Mouse (Mus musculus): ENCODE measurements around the gene Ccdc163. TPM values are rescaled to one million over a fixed set of nuclear protein-coding genes. Genes with fewer than 3 reads are reported as not detected.
"Not testable (repeated sequence)": the region's sequence is repeated elsewhere in the genome, so short reads cannot be mapped to it uniquely, and the experiment has no call there.

The Ccdc163 gene
- total RNA-seq (2021): 1 to 10 TPM; 8.3 to 9.1 TPM

DNA sequence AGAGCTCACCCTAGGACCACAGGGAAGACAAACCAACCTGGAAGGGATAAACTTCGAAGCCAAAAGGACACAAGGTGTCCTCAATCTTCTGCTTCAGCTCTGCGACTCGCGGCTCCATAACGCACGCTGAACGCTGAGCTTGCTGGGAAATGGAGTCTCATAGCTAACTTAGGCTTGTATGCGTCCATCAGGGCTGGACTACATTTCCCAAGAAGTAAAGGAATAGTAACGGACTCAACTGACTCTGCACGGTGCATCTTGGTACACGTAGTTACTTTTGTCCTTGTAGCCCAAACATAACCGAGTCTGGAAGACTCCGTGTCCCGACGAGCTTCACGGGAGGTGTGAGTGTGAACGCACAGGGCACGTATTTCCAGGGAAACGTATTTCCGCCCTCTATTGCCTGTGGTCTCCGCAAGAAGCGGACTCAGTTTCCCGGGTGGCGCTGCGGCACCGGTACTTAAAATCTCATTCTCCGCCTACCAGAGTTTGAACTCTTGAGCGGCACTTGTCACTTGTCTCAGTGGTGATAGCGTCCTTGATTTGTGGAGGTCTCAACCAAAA is at the start of gene Ccdc163, which contains the start of gene Mmachc:
Ccdc163 (plus strand) TSS at position 309 of the 564 bp plus-strand sequence.
Mmachc (minus strand) TSS at position 206 of the 564 bp plus-strand sequence.
- peak; percentile 93 to 95 for DNase-seq
- intact Hi-C loops (cut with DNase I): loop anchor here (10.0 kb wide), 1 partner anchor 417 kb away; the partner anchor contains the start of genes Btbd19 and Tctex1d4

DNA sequence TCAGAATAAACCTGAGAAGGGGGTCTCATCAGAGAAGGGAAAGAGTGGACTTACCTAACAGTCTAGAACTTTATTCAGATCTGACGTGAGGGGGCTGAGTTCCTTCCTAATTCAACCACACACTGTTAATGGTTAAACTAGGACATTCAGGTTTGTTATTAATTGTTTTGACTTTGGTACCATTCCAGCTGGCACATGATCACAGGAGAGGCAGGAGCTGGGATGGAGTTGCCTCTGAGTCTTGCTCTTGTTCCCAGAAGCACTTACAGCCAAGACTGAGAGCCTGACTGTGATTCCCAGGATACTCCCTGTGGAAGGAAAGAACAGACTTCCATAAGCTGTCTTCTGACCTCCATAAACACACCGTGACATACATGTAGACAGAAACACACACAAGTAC is 48.8 kb upstream of the Ccdc163 start:
- peak; percentile 31 to 44 for DNase-seq
- intact Hi-C loops (cut with DNase I): no loop called here

GRCm38 (mm10) chr4:116659916-116660315 is 48.4 kb upstream of the Ccdc163 start:
- intact Hi-C loops (cut with DNase I); DNase-seq: not testable (repeated sequence)

- intact Hi-C loops (cut with DNase I): no loop called here
- no peak for DNase-seq
These were observed 47.5 kb upstream of the Ccdc163 start for GRCm38 (mm10) chr4:116660829-116661228.

- intact Hi-C loops (cut with DNase I): no loop called here
- no peak for DNase-seq
These were observed 46.3 kb upstream of the Ccdc163 start for GRCm38 (mm10) chr4:116661998-116662397.

DNA sequence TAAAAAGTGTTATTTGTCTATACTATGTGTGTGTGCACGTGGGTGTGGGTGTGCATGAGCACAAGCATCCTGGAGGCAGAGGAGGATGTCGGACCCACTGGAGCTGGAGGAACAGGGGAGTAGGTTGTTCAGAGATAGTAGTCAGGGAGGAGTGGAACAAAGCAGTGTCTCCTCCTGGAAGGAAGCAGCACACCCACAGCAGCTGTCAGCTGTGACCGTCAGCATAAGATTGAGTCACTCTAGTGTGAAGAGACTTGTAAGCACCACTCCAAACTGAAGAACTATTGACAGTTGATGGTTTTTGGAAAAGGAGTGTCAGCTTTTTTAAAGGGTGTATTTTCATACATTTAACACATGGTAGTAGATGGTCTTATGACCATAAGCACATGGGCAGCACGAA is 41.7 kb upstream of the Ccdc163 start:
- intact Hi-C loops (cut with DNase I): no loop called here

DNA sequence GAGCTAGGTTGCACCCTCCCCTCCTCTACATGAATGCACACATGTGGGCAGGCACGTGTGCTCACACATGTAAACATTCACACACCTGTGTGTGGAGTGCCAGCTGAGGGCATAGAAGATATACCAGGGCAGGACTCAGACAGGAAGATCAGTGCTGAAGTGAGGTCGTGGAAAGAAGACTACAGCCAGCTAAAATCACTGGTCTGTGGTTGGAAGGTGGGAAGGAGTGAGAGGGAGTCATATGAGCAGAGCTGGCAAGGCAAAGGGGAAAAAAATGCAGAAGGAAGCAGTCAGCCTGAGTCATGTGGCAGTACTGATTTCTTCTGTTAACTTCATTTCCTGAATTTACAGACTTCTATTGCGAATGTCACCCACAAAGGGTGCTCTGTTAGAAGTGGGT is 40.2 kb upstream of the Ccdc163 start:
- peak in 1 of 2 experiments; percentile 28 for DNase-seq

More for the DNA sequence above, 41.7 kb upstream of the Ccdc163 start:
- DNase-seq: no peak

DNA sequence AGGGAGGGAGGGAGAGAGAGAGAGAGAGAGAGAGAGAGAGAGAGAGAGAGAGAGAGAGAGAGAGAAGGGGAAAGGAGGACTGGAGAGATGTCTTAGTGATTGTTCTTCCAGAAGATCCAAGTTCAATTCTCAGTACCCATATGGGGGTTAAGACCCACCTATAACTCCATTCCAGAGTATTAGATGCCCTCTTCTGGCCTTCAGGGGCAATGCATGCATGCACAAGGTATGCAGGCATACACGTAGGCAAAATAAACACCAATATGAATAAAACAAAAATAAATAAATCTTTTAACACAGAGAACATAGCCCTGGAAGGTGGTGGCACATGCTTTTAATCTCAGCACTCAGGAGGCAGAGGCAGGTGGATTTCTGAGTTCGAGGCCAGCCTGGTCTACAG is 39.0 kb upstream of the Ccdc163 start:
- intact Hi-C loops (cut with DNase I): no loop called here
- no peak for DNase-seq

More for the DNA sequence above, 40.2 kb upstream of the Ccdc163 start:
- intact Hi-C loops (cut with DNase I): no loop called here

DNA sequence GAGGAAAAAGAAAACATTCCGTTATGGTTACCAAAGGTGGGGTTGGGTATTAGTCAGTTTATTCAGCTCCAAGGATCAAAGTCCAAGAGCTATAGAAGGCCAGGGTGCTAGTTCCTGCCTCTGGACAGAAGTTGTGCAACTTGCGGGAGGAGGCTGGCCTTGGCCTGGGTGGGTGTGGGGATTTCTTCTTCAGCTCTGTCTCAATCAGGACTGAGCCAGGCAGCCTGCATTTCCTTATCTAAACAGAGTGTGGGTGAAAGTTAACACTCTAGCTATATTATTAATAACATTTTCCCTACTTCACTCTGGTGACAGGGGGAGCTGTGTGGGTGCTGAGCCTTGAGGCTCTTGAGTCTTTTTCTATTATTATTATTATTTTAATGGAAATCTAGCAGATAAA is 35.5 kb upstream of the Ccdc163 start:
- DNase-seq: no peak

DNA sequence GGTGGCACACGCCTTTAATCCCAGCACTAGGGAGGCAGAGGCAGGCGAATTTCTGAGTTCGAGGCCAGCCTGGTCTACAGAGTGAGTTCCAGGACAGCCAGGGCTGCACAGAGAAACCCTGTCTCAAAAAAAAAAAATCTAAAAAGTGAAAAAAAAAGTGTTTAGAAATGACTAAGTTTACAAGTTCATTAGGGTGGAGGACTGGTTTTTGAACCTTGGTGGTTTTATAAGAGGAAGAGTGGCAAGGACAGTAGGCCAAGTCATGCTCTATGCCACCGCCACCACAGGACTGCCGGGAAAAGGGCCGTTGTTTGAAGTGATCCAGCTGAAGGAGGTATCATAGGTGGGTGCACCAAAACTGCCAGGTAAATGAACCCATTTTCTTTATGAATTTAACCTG is 33.5 kb upstream of the Ccdc163 start:
- DNase-seq; intact Hi-C loops (cut with DNase I): not testable (repeated sequence)

More for the DNA sequence above, 35.5 kb upstream of the Ccdc163 start:
- intact Hi-C loops (cut with DNase I): no loop called here

- DNase-seq: no peak
- intact Hi-C loops (cut with DNase I): no loop called here
These were observed 32.3 kb upstream of the Ccdc163 start for GRCm38 (mm10) chr4:116676027-116676426.

GRCm38 (mm10) chr4:116677808-116678207 is 30.5 kb upstream of the Ccdc163 start:
- intact Hi-C loops (cut with DNase I): no loop called here
- DNase-seq: no peak

- DNase-seq: no peak
- intact Hi-C loops (cut with DNase I): no loop called here
These were observed 29.2 kb upstream of the Ccdc163 start for GRCm38 (mm10) chr4:116679141-116679540.

DNA sequence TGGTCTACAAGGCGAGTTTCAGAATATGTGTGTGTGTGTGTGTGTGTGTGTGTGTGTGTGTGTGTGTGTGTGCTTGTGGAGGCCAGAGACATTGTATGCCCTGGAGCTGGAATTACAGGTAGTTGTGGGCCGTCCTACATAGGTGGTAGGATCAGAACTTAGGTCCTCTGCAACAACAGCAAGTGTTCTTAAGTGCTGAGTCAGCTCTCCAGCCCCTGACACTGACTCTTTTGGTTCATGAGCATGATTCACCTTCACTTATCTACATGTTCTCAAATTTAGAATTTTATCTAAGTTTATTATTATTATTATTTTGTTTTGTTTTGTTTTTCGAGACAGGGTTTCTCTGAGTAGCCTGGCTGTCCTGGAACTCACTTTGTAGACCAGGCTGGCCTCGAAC is 27.8 kb upstream of the Ccdc163 start:
- DNase-seq; intact Hi-C loops (cut with DNase I): not testable (repeated sequence)

GRCm38 (mm10) chr4:116683957-116684356 is 24.4 kb upstream of the Ccdc163 start:
- intact Hi-C loops (cut with DNase I): loop anchor here (1.0 kb wide), 1 partner anchor 33 kb away; the partner anchor contains the start of gene Akr1a1
- DNase-seq: no peak

DNA sequence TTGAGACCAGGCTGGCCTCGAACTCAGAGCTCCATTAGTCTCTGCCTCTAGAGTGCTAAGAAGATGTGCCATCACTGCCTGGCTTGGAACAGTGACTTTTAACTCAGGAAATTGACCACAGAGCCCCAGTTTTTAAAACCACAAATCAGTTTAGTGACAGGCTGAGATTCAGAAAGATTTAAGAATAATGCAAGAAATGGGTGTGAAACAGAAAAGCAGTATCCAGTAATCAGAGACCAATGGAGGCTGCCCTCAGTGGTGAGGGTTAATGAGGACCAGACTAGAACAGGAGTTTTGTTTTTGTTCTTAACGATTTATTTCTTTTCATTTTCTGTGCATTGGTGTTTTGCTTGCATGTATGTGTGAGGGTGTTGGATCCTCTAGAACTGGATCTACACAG is 23.6 kb upstream of the Ccdc163 start:
- no peak for DNase-seq
- intact Hi-C loops (cut with DNase I): loop anchor here (1.0 kb wide), 1 partner anchor 33 kb away; the partner anchor contains the start of gene Akr1a1

- intact Hi-C loops (cut with DNase I): no loop called here
- DNase-seq: peak; percentile 97 to 99
These were observed 22.8 kb upstream of the Ccdc163 start, which contains the start of gene Prdx1 for GRCm38 (mm10) chr4:116685402-116686061. Prdx1 (plus strand) TSS chr4:116685544.

DNA sequence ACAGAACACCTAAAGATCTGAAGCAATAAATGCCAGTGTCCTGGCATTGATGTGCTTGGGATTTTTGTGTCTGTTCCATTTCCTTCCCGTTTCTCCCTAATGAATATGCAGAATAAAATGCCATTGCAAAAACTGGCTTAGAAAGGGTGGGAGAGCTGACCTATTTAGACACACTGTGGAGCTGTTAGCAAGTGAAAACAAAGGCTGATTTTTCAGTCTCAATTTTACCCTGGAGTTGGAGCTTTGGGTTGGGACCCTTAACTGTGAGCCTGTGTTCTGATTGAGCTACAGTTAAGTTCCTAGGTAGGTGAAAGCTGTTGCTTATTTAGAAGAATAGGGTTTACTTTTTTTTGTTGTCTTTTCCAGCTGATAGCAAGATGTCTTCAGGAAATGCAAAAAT is 21.3 kb upstream of the Ccdc163 start:
- DNase-seq: no peak
- intact Hi-C loops (cut with DNase I): no loop called here

- intact Hi-C loops (cut with DNase I): no loop called here
- DNase-seq: no peak
These were observed 18.9 kb upstream of the Ccdc163 start for GRCm38 (mm10) chr4:116689309-116689876.

DNA sequence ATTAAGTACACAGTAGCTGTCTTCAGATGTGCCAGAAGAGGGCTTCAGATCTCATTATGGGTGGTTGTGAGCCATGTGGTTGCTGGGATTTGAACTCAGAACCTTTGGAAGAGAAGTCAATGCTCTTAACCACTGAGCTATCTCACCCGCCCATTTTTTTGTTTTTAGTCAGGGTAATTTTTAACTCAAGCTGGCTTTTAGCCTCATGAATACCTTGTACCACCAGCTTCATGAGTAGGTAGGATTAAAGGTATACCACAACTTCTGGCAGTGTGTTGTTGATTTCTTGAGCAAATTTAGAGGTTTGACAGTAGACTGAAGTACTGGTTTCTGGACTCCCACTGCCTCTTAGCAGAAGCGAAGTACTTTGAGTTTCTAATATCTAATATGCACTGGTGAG is 16.2 kb upstream of the Ccdc163 start:
- intact Hi-C loops (cut with DNase I): no loop called here
- no peak for DNase-seq

DNA sequence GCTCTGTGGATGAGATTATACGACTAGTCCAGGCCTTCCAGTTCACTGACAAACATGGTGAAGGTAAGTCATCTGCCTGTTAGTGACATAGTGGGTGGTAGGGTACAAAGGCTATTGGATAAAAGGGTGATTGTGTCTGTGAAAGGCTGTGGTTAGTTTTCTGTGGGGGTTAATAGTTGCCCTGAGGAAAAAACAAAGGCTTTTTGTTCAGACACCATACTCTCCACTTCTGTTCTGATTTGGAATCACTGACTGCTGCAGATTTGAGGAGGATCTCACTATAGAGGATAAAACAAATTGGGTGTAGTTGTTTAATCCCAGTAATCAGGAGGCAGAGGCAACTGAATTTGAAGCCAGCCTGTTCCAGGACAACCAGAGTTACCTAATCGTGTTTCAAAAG is 14.5 kb upstream of the Ccdc163 start:
- DNase-seq: no peak
- intact Hi-C loops (cut with DNase I): no loop called here
